Mouse (Mus musculus) Muller cell, postnatal 12 days (primary cell): ENCODE data around the gene Fam221b.

Source experiments
- DNase-seq: peaks from one replicate; pipeline ENCODE4 v3.0.0-alpha.2; 2015; ENCODE audit errors: inconsistent ontology term

Gene Fam221b

DNA sequence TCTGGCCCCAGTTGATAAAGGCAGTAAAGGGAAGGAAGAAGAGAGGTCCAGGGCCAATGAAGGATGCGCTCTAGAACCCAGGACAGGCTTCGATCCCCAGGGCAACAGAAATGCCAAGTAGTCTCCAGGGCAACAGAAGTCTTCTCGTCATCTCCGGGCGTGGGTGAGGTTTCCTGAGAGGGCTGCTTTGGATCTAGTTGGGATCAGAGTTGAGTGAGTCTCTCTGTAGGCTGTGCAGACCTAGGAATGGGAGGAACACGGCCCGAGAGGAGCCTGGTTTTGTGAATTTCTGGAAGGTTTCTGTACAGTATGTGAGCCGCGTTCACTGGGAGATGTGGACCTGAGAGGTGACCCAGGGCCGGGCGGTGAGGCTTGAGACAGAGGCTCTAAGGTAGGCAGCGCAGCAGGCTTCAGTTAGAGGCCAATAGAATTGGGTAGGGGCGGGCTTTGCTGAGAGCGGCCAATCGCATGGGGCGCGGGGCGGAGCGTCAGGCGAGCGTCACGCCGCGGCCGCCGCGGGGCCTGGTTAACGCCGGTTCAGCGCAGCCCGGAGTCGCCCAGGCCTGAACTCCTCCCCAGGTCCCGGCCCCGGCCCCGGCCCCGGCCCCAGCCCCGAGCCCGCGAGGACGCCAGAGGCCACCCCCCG lies at the start of gene Fam221b, which contains the start of gene Tmem8b:
Gene Fam221b, minus strand, starts transcription at position 364 of the 646 bp plus-strand sequence.
Gene Tmem8b, plus strand, starts transcription at position 190 of the 646 bp plus-strand sequence.
- peak; percentile 92 for DNase-seq

DNA sequence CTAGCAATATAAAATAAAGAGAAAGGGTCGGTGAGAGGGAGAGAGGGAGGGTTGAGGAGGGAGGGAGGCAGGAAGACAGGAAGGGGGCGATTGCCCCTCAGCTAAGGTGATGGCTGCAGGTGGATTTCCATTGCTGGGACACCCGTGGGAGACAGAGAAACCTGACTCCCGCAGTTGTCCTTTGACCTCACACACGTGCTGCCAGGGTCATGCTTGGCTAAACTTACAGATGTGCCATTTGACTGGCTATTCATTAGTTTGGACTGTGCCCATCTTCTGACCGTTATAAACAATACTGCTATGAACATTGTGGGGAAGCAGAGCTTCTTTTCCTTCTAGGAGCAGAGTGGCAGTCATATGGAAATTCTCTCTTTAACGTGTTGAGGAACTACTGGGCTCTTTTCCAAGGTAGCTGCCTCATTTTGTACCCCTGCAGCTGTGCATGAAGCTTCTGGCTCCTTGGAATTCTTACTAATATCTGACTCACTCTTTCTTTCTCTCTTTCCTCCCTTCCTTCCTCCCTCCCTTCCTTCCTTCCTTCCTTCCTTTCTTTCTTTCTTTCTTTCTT lies 44.8 kb upstream of the Fam221b start:
- DNase-seq = no peak

DNA sequence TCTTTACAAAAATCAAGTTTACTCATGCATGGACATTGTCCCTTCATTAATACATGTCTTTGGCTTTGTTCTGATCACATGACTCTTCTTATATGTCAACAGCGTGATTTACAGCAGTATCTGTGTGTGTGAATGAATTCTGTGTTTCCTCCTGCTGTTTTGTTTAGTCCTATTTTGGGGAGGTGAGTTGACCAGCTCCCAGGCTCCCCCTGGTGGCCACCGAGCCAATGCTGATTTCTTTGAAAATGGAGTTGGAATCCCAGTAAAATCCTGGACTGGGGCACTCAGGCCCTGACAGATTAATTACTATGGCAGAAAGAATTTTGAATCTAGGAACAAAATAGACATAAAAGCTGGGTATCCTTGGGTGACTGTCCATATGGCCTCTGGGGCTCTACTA lies 42.9 kb upstream of the Fam221b start:
- DNase-seq = peak; percentile 80

DNA sequence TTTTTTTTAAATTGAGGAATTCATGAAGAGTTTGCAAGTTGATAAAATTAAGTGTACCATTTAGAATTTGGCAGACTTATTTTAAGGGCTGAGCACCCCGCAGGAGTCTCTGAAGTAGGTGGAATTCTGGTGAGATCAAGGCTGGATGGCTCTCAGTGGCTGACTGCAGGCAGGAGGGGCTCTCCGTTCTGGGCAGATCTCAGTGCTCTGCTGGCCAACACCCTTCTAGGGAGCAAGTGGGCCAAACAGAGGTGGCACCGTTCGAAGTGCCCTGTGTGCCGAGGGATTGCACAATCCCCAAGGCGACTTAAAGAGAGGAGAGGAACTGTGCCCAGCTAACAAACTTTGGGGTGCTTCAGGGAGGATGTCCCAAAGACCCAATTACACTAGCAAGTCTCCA lies 40.9 kb upstream of the Fam221b start, which contains the start of gene Olfr71:
Gene Olfr71, minus strand, starts transcription at position 387 of the 400 bp plus-strand sequence.
- no peak for DNase-seq

DNA sequence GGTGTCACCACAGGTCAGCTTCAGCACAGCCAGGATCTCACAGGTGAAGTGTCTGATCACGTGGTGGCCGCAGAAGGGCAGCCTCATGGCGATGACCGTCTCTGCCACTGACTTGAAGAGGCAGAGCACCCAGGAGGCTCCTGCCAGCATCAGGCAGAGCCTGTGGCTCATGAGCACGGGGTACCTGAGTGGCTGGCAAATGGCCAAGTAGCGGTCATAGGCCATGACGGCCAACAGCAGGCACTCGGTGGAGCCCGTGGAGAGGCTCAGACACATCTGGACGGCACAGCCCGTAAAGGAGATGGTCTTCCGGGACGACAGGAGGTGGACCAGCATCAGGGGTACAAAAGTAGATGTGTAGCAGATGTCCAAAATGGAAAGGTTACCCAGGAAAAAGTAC lies 37.0 kb upstream of the Fam221b start:
- no peak for DNase-seq

DNA sequence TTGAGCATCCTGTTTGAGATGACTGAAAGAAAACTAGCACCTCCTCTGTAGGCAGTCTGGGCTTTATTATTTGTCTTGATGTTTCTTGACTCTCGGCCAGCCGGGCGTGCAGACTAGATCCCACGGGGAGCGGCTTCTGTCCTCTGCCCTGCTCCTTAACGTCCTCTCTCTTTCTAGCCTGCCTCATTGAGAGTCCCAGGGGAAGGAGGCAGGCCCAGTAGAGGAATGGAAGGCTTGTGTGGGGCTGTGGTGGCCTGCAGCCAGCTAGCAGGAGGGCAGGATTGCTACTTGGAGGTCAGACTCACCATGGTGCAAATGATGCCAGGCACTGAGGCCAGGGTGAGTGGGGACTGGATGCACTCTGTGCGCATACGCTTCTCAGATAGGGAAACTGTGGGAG lies 34.9 kb upstream of the Fam221b start:
- no peak for DNase-seq

DNA sequence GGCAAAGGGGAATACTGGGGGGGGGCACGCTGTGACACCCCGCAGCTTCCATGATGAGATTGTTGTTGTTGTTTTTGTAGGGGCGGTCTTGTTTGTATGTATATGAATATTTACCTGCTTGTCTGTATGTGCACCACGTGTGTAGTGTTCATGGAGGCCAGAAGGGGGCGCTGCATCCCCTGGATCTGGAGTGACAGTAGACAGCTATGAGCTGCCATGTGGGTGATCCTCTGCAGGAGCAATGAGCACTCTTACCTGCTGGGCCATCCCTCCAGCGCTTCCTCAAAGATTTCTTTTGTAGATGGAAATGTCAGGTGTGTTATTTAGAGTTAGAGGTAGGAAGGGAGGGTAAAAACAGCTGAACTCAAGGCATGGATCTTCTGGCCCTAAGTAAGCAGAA lies 34.5 kb upstream of the Fam221b start:
- DNase-seq = no peak

DNA sequence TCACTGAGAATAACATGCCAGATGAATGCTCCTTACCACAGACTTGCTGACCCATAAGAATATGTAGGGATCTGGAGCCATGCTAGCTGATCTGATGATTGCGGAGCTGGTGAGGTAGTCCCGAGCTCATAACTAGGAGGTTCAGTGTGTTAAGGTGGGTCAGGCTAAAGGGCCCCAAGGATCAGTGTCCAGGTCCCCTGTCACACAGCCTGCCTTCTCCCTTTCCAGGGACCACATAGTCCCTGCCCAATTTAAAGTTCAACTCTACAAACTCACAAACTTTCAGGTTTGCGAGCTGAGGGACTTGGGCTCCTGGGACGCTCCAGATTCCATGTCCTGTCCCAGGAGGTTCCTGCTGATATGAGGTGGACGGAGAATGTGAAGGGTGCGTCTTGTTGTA lies 31.8 kb upstream of the Fam221b start, which contains the start of gene Olfr70:
Gene Olfr70, minus strand, starts transcription at position 101 of the 400 bp plus-strand sequence.
- DNase-seq = no peak

DNA sequence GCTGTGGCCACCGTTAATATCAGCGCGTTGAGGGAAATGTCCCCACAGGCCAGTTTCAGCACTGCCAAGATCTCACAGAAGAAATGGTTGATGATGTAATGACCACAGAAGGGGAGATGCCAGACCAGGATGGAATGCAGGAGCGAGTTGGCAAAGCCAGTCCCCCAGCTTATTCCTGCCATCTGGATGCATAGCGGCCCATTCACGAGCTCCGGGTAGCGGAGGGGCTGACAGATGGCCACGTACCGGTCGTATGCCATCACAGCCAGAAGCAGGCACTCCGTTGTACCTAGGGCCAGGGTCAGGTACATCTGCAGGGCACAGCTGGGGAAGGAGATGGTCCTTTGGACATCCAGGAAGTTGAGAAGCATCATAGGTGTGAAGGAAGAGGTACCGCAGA lies 27.6 kb upstream of the Fam221b start:
- peak; percentile 51 for DNase-seq

DNA sequence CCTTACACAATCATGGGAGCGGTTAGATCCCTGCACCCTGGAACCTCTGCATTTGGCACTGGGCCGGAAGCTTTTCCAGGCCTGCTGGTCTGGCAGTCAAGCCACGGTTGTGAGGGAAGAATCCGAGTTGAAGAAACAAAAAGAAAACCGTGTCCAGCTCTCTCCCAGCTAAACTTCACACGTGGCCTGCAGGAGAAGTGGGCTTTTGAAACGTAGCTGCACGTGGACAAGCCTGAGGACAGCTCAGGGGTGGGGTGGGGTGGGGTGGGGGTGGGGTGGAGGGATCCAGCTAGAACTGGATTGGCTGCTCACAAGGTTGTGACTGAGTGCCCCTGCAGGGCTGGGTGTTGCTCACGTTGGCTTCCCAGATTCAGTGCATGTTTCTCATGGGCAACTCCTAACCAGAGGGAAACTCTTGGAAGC lies 26.3 kb upstream of the Fam221b start:
- peak; percentile 11 for DNase-seq

DNA sequence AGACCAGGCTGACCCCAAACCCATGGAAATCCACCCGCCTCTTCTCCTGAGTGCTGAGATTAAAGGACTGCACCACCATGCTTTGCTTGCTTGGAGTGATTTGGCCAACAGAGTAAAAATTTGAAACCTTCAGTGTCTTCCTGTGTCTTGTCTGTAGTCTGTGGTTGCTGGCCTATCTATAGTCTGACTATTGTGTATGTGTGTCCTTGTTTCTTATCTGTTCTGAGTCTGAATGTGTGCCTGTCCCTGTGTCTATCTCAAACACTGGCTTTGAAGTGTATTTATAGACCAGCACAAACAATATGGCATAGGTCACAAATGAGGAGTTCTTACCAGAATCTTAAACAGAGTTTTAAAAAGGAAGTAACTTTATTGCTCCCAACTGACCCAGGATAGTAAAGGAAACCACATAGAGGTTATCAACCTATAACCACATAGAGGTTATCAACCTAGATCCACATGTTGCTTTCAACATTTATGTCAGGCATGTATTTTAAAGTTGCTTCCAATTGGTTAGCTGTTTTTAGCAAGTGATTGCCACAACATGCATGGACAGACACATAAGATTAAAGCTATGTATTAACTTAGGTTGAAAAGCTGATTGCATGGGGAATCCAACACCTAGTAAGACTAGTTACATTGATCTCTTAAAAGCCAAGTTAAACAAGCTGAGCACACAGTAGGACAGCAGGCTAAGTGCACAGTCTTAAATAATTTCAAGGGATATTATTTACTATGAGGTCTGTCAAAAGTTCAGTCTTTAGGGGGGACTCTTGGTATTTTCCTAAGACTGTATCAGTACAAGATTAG lies 25.7 kb upstream of the Fam221b start:
- DNase-seq = no peak

DNA sequence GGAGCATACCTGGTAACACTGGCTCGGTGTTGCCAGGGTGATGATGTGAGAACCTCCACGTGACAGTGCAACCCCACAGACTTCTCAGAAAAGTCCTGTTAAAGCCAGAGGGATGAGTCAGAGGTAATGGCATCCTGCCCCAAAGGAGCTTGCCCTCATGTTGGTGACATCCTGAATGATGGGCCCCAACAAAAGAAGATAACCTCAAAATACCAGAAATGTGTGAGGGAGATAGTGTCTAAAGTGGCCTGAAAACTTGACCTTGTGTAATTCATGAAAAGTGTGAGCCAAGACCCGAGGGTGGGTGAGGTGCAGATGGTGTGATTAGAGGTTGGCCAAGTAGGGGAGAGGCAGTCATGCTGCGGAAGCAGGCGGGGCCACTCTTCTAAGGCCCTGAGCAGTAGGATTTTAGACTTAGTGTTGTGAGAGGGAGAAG lies 24.9 kb upstream of the Fam221b start:
- DNase-seq = peak; percentile 58

DNA sequence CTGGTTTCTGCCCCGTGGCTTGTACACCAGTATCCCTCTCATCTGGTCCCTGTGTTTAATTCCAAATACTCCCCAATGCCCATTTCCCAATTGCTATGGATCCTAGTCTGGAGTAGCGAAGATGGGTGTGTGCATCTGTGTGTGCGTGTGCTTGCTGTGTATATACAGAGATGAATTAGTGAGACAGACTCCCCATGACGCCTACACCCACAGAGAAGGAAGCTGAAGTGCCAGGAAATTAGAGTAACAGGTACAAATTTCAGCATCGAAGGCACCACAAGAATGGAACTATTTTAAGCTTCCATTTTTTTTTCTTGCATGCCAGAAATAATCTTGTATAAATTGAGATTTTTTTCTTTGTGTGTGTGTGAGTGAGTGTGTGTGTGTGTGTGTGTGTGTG lies 22.1 kb upstream of the Fam221b start:
- no peak for DNase-seq

DNA sequence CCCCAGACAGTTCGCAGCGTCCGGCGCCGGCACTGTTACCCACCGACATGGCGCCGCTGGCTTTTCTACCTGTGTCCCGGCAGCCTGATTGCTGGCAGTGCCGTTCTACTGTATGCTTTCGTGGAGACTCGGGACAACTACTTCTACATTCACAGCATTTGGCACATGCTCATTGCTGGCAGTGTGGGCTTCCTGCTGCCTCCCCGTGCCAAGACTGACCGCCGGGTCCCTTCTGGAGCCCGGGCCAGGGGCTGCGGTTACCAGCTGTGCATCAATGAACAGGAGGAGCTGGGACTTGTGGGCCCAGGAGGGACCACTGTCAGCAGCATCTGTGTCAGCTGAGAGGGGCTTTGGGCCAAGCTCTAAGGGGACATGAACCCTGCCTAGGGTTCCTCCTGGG lies 21.1 kb upstream of the Fam221b start:
- no peak for DNase-seq

DNA sequence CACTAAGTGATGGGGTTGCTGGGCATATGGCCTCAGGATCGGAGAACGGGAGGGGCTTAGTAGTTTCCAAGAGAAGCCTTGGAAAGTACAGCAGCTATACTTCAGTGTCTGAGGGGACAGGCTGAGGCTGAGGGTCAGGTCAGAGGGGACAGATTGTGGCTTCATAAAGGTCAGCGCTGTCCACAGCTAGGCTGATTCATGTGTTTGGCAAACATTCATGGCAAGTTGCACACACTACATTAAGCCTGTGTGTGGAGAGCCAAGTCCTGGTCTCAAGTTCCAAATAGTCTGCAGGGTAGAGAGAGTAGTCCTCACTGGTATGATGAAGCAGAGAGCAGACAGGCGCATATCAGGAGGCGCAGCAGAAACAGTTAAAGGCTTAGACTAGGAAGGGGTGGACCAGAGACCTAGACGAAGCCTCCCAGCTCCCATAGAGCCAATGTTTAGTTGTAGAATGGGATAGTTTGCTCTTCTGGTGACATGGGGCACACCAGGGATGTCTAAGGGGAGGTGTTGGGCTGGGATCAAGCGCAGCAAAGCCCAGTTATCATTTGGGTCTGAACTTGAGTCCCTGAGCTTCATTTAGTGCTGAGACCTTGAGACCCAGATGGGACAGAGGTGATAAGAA lies 10.6 kb upstream of the Fam221b start:
- DNase-seq = no peak

DNA sequence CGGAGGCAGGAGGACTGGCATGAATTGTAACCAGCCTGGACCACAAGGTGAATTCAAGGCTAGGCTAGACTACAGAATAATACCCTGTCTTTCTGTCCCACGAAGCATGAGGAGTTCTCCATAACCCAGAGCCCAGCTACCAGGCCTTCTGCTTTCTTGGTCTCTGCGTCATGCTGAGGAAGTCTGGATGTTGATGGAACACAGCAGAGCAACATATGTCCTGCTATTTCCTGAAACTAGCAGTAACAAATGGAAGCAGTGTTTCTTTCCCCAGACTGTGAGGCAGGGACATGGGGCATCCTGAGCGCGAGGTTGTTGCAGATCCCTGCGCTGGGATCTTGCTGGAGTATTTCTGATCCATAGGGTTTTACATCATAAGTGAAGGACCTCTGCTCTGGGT lies 9.6 kb upstream of the Fam221b start:
- DNase-seq = no peak

DNA sequence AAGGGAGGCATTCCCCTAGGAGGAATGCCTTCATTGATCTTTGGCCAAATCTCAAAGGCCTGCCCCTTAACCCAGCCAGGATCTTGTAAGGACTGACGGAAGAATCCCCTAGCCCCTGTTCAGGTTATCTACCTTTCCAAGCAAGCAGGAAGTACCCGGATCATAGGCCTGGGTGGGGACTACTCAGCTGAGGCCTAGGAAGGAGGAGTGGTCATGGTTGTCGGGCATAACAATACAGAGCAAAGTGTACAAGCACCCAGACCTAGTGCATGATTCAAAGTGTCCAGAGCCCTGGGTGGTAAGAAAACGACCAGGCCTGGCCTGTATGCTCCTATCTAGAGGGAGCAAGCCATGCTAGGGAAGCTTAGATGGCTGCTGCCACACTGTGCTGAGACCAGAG lies 6.7 kb upstream of the Fam221b start:
- no peak for DNase-seq

DNA sequence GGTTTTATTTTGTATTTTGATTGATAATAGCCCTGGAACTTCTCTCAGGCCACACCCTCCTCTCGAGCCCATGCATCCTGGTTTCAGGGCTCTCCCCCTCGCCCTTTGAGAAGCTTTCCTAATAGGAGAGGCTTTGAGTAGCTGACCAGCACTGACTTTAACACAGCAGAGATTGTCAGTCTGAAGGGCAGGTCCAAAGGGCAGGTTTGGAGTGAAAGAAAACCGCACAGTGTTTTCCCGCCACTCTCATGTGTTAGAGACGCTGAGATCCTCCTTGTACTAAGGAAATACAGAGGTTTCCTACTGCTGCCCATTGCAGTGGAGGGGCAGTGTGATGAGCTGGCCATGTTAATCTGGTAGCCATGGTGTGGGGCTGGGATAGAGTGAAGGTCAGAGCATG lies 6.0 kb upstream of the Fam221b start:
- no peak for DNase-seq

DNA sequence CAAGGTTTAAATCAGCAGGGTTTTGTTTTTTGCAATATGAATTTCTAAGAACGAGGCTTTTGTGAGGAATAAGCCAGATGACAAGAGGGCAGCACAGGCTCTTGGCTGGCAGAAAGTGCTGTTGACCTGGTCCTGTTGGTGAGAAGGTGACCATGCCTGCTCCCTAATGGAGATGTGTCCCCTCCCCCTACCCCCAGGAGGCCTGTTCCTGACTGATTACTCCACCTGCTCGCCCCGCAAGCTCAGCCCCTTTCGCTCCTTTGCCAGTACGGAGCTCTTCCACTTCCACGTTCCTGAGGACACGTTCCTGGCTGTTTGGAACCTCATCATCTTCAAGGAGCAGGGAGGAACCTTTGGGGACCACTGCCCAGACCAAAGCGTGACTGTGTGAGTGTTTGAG lies 4.8 kb upstream of the Fam221b start:
- DNase-seq = no peak

DNA sequence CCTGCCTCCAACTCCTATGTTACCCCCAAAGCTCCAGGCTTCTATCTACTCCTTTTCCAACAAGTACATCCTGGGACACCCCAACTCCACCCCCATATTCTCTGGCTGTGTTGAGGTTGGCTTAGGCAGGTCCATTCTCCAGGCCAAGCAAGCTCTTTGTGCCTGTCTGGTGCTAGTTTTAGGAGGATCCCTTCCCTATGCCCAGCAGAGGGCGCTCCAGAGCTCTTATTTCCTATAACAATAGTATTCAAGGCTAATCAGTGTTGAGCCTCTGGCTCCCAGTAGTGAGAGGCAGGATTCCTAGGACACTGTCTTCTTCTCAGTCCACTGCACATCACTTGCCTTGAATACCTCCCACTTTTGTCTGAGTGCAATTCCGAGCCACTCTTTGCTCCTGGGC lies 3.1 kb upstream of the Fam221b start:
- peak; percentile 81 for DNase-seq

DNA sequence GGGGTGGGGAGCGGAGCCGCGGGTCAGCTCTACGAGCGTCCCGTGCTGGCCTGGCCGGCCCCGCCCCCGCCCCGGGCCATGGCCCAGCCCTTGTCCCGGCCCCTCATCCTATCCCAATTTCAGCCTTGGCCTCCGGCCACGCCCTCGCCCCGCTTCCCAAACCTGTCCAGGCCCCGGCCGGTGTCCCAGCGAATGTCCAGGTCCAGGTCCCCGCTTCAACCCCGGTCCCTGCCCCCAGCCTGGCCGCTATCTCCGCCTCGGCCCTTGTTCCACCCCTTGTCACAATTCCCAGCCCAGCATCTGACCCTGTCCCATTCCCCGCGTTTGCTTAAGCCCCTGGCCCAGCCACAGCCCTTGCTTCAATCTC lies 466 bp upstream of the Fam221b start:
- DNase-seq = peak; percentile 88

DNA sequence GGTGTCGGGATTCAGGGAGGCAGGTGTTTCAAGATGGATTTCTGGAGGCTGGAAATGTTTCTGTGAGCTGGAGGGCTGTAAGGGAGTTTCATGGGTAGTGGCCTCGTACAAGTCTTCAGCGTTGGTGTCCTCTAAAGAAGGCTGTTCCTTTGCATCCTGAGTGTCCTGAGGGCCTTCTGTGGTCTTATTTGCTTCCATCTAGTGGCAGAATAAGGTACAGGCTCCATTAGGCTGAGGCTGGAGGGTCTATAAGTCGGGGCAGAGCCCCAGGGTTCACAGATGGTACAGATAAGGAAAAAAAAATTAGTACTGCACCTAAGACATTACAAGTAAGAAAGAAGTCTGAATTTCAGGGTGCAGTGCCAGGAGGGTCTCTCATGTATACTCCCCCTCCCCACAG lies 2.5 kb downstream of the Fam221b start:
- no peak for DNase-seq
